Mouse (Mus musculus) small intestine, adult 2 months (tissue): ENCODE measurements at regions not wholly inside any gene's neighbourhood (a gene's known extent, or its start where the extent isn't known, plus 50 kb on each side); places are given as distances from the start of the nearest gene placed in this dataset.

Experiments
- H3K27ac ChIP-seq: fragments of 200-500 bp; 2 replicates; pipeline ENCODE4 v1.5.1; 2012; ENCODE audit warnings: low read depth, low read length, control low read depth, inconsistent platforms; ENCODE audit not compliant: insufficient read depth
- H3K27me3 ChIP-seq: fragments of 200-500 bp; 2 replicates; pipeline ENCODE4 v1.6.1; 2012; ENCODE audit warnings: mild to moderate bottlenecking, moderate library complexity, low read length, inconsistent platforms; ENCODE audit not compliant: control insufficient read depth, insufficient read depth
- H3K36me3 ChIP-seq: fragments of 200-500 bp; 2 replicates; pipeline ENCODE4 v1.6.1; 2012; ENCODE audit warnings: mild to moderate bottlenecking, low read length, control low read depth, inconsistent platforms; ENCODE audit not compliant: control insufficient read depth, insufficient read depth
- H3K4me1 ChIP-seq: fragments of 200-500 bp; 2 replicates; pipeline ENCODE4 v1.6.1; 2012; ENCODE audit warnings: low read length, inconsistent platforms, mixed read lengths; ENCODE audit not compliant: control insufficient read depth, insufficient read depth, insufficient read length
- H3K4me3 ChIP-seq: fragments of 200-500 bp; 2 replicates; pipeline ENCODE4 v1.5.1; 2012; ENCODE audit warnings: low read depth, mild to moderate bottlenecking, control low read depth, inconsistent platforms, low read length, moderate library complexity
- CTCF ChIP-seq: fragments of 200-500 bp; IDR thresholded peaks from 2 replicates; pipeline ENCODE4 v1.5.1; 2012; ENCODE audit warnings: low read depth, mild to moderate bottlenecking, control low read depth, inconsistent platforms, low read length, moderate library complexity, mixed read lengths; ENCODE audit not compliant: insufficient replicate concordance, insufficient read length; ENCODE audit errors: extremely low read depth
- POLR2A ChIP-seq: fragments of 200-500 bp; IDR thresholded peaks from 2 replicates; pipeline ENCODE4 v1.6.1; 2012; ENCODE audit warnings: low read depth, mild to moderate bottlenecking, control low read depth, inconsistent platforms, low read length, moderate library complexity
- WGBS: fragments of 180-500 bp; shearing (Covaris S2); methylation state at CpG from one replicate; pipeline ENCODE4 v1.1.7; 2018; 5-methylcytosine and 5-hydroxymethylcytosine counted together

- TF ChIP-seq CTCF (no peak), POLR2A (no peak)
- no peaks in the 10 kb centered on the region for H3K27me3 ChIP-seq
- 67% methylated on average over 7 of the region's 7 CpGs for WGBS
- no peak overlapping the region for H3K27ac ChIP-seq
- no peaks in the 10 kb centered on the region for H3K36me3 ChIP-seq
- no peak overlapping the region for H3K4me3 ChIP-seq
- no peaks in the 10 kb centered on the region for H3K4me1 ChIP-seq
Observed at GRCm38 (mm10) chr13:103504987-103505386, 170.7 kb upstream of the Mast4 start.

DNA sequence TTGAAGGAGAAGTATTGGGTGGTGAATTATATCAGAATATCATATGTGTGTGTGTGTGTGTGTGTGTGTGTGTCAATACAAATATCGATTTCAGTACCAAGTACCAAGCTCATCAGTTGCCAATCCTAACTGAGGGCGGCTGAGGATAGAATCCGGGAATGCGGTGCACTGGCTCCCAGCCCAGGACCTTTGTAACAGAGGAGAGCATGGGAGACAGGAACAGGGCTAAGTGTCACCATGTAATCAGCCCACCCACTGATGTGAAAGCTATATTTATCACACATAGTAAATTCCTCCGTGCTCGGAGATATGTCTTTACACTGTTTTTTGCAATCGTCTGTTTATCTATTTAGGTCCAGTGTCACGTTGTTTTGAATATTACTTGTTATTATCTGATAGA is 165.1 kb upstream of the Mast4 start:
- H3K27me3 ChIP-seq: no peaks in the 10 kb centered on the region
- no peak overlapping the region for H3K27ac ChIP-seq
- no peak overlapping the region for H3K4me3 ChIP-seq
- WGBS: 74% methylated on average over 8 of the region's 8 CpGs
- H3K4me1 ChIP-seq: no peaks in the 10 kb centered on the region
- H3K36me3 ChIP-seq: no peaks in the 10 kb centered on the region
- no peak for TF ChIP-seq CTCF
- TF ChIP-seq POLR2A: no peak

DNA sequence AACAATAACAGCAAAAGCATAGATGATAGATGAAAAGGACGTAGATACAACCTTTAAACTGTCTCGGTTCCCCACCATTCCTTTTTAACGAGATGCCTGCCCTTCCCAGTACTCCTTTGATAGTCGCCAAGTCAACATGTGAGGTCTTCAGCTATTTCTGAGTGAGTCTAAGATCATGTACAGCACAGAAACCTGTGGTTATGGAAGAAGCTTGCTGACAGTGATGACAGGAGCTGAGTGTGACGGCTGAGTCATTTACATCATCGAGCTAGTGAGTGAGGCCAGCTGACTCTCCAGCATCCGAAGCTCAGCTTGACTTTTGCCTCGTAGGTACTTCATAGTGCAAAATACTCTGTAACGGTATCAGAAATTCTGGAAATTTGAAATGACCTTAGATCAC is 160.1 kb upstream of the Mast4 start:
- no peaks in the 10 kb centered on the region for H3K4me1 ChIP-seq
- no peaks in the 10 kb centered on the region for H3K27me3 ChIP-seq
- no peaks in the 10 kb centered on the region for H3K36me3 ChIP-seq
- 77% methylated on average over 9 of the region's 9 CpGs for WGBS
- H3K4me3 ChIP-seq: no peak overlapping the region
- H3K27ac ChIP-seq: no peak overlapping the region
- no peak for TF ChIP-seq CTCF
- TF ChIP-seq POLR2A: no peak

GRCm38 (mm10) chr13:103493567-103493966 is 159.3 kb upstream of the Mast4 start:
- no peaks in the 10 kb centered on the region for H3K36me3 ChIP-seq
- 41% methylated on average over 7 of the region's 7 CpGs for WGBS
- TF ChIP-seq POLR2A (no peak), CTCF (no peak)
- H3K4me3 ChIP-seq: no peak overlapping the region
- no peaks in the 10 kb centered on the region for H3K27me3 ChIP-seq
- H3K4me1 ChIP-seq: no peaks in the 10 kb centered on the region
- H3K27ac ChIP-seq: no peak overlapping the region

GRCm38 (mm10) chr13:103490049-103490448 is 155.8 kb upstream of the Mast4 start:
- 88% methylated on average over 6 of the region's 6 CpGs for WGBS
- no peak overlapping the region for H3K27ac ChIP-seq
- no peaks in the 10 kb centered on the region for H3K4me1 ChIP-seq
- H3K27me3 ChIP-seq: no peaks in the 10 kb centered on the region
- no peak overlapping the region for H3K4me3 ChIP-seq
- TF ChIP-seq POLR2A (no peak), CTCF (no peak)
- no peaks in the 10 kb centered on the region for H3K36me3 ChIP-seq

DNA sequence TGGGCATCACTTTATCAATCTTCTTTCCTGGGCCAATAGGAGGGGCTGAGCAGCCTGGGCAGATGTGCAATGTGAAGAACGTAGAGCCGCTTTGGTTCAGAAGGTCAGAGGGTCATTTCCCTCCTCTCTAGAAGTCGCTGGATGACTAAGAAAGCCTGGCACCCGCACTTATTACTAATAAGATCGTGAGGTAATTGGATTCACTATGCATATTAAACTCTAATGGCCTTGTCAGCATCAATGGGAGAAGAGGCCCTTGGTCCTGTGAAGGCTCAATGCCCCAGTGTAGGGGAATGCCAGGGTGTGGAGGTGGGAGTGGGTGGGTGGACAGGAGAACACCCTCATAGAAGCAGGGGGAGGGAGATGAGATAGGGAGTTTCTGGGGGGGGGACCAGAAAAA is 149.8 kb upstream of the Mast4 start:
- Histone ChIP-seq H3K4me1 (no peaks in the 10 kb centered on the region), H3K4me3 (no peak overlapping the region), H3K27ac (no peak overlapping the region), H3K36me3 (no peaks in the 10 kb centered on the region), H3K27me3 (no peaks in the 10 kb centered on the region)
- 64% methylated on average over 5 of the region's 5 CpGs for WGBS
- no peak for TF ChIP-seq POLR2A
- TF ChIP-seq CTCF: no peak

DNA sequence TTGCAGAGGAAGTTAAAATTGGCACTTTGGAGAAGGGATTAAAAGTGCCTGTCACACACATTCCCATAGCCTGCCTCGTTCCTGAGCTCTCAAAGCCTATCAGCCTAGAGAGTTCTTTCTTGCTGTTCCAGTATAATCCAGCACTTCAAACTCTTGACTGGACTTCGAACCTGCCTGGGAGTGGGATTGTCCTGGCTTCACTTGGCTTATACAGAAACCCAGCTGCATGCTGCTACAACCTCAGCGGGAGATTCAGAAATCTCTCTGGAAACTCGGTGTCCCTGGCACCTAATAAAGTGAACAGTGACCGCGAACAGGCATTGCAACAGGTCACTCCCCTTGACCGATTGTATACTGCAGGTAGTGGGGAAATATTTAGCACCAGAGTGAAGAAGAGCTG is 149.1 kb upstream of the Mast4 start:
- no peaks in the 10 kb centered on the region for H3K36me3 ChIP-seq
- WGBS: 62% methylated on average over 7 of the region's 7 CpGs
- TF ChIP-seq CTCF: no peak
- TF ChIP-seq POLR2A: no peak
- H3K27ac ChIP-seq: no peak overlapping the region
- no peaks in the 10 kb centered on the region for H3K4me1 ChIP-seq
- no peaks in the 10 kb centered on the region for H3K27me3 ChIP-seq
- H3K4me3 ChIP-seq: no peak overlapping the region

- Histone ChIP-seq H3K4me3 (no peak overlapping the region), H3K36me3 (no peaks in the 10 kb centered on the region), H3K27me3 (no peaks in the 10 kb centered on the region), H3K4me1 (no peaks in the 10 kb centered on the region), H3K27ac (no peak overlapping the region)
- WGBS: 67% methylated on average over 6 of the region's 6 CpGs
- TF ChIP-seq CTCF: no peak
- TF ChIP-seq POLR2A: no peak
Observed at GRCm38 (mm10) chr13:103476328-103476727, 142.0 kb upstream of the Mast4 start.

DNA sequence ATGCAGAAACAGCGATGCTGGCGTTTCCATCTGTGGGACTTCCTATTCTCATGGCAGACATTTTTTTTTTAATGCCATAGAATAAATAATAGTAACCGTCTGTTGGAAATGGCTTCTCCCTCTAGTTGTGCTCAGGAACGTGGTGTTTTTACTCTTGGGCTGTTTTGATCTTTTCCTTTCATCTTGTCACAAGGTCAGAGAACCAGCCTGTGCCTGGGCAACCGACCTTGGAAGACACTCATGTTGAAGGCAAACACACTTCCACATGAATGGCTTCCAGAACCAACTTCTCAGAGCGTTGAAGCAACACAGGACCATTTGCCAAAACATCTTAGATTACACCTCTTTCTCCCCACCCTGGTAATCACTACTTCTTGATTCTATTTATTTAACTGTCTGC is 137.9 kb upstream of the Mast4 start:
- H3K4me1 ChIP-seq: no peaks in the 10 kb centered on the region
- WGBS: 65% methylated on average over 6 of the region's 6 CpGs
- TF ChIP-seq CTCF: no peak
- TF ChIP-seq POLR2A: no peak
- no peaks in the 10 kb centered on the region for H3K27me3 ChIP-seq
- no peak overlapping the region for H3K4me3 ChIP-seq
- H3K36me3 ChIP-seq: no peaks in the 10 kb centered on the region
- no peak overlapping the region for H3K27ac ChIP-seq
